Mouse (Mus musculus) lung, postnatal 25 days (tissue): ENCODE measurements at regions not wholly inside any gene's neighbourhood (a gene's known extent, or its start where the extent isn't known, plus 50 kb on each side); places are given as distances from the start of the nearest gene placed in this dataset.

ENCODE experiments used
- DNase-seq: peaks from one replicate; pipeline ENCODE4 v3.0.0; 2022; ENCODE audit warnings: low spot score

DNA sequence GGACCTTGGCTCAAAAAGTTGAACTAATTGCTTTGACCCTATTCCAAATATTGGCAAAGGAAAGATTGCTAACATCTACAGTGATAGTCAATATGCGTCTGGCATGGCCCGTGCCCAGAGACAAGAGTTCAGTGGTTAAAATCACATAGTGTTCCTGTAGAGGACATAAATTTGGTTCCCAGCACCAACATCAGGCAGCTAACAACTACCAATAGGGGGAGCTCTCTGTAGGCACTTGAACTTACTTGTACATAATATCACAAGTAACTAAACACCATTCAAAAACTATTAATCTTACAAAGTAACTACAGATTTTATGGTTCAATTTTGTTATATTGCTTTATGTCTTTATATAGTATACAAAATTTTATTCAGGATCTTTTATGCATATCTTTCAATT is 74.3 kb downstream of the Serpinb9g start:
- peak; percentile 4 for DNase-seq

DNA sequence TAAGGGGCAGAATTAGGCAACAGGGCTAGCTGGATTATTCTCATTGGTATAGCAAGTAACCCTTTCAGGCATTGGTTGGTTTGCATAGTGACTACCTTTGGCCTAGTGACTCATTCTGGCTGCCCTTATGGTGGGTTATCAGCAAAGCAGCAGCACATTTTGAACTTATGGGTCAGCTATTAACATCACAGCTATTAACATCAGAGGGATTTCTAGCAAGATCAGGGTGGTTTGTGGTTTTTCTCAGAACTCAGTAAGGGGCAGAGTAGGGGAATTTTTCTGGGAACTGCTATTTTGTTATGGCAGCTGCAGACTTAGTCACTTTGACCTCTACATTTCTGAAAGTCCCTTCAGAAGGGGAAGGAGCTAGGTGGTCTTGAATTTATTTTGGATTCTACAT is 75.1 kb downstream of the Serpinb9g start:
- no peak for DNase-seq

DNA sequence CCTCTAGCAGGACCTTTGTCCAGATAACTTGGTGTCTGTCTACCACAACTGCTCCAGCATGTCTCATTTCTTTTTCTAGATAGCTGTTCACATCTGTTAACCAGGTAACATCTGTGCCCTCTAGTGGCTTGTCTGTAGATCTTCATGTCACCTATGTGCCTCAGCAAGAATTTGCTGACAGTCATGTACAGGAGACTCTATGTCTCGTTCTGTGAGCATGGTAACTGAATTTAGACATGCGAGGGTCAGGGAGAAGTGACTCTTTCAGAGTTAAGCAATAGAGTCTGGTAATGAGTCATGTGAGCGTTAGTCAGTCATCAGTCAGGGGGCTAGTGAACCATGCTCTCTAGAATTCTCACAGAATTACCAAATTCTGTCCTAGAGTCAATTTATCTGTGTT is 77.0 kb downstream of the Serpinb9g start:
- DNase-seq: no peak

- DNase-seq: no peak
Measured at GRCm38 (mm10) chr13:33562928-33563327, 78.3 kb downstream of the Serpinb9g start.

DNA sequence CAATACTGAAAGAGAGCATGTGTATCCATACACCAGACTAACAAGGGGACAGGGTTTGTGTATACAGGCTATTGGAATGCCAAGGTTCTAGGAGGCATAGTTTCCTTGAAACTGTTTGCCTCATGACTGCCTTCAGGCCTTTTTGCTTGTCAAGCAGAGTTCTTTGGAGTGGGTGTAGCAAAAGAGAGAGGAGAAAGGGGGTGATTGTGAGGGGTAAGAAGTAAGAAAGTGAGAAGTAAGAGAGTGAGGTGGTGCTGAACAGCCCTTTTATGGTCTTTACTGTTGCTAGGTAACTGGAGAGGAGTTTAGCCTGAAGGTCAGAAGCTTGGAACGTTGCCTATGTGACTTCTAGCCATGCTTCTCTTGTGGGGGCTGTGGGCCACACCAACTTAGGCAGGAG is 78.8 kb downstream of the Serpinb9g start:
- no peak for DNase-seq

GRCm38 (mm10) chr13:33567915-33568314 is 83.3 kb downstream of the Serpinb9g start:
- no peak for DNase-seq

GRCm38 (mm10) chr13:33569318-33569717 is 84.7 kb downstream of the Serpinb9g start:
- no peak for DNase-seq

- no peak for DNase-seq
Measured at GRCm38 (mm10) chr13:33570836-33571235, 86.2 kb downstream of the Serpinb9g start.

- no peak for DNase-seq
Measured at GRCm38 (mm10) chr13:33586065-33586464, 75.1 kb upstream of the Serpinb6d start.
